Mouse (Mus musculus) thymus, adult 2 months (tissue): ENCODE data around the gene 8030411F24Rik. TPM values are rescaled to one million over a fixed set of nuclear protein-coding genes. Genes with fewer than 3 reads are reported as not detected.

Experiments
- DNase-seq: peaks from one replicate; pipeline ENCODE4 v3.0.0; 2021
- H3K27ac ChIP-seq: fragments of 200-500 bp; 2 replicates; pipeline ENCODE4 v1.5.1; 2012; ENCODE audit warnings: low read length, control low read depth; ENCODE audit not compliant: control insufficient read depth, insufficient read depth
- H3K27me3 ChIP-seq: fragments of 200-500 bp; 2 replicates; pipeline ENCODE4 v1.6.1; 2012; ENCODE audit warnings: mild to moderate bottlenecking, low read length, moderate library complexity, mixed read lengths; ENCODE audit not compliant: control insufficient read depth, insufficient read depth
- H3K36me3 ChIP-seq: fragments of 200-500 bp; 2 replicates; pipeline ENCODE4 v1.6.1; 2012; ENCODE audit warnings: mild to moderate bottlenecking, low read length, moderate library complexity; ENCODE audit not compliant: control insufficient read depth, insufficient read depth
- H3K4me1 ChIP-seq: fragments of 200-500 bp; replicated peaks from 2 replicates; pipeline ENCODE4 v1.6.1; 2012; ENCODE audit warnings: low read length; ENCODE audit not compliant: control insufficient read depth, insufficient read depth
- H3K4me3 ChIP-seq: fragments of 200-500 bp; 2 replicates; pipeline ENCODE4 v1.5.1; 2012; ENCODE audit warnings: mild to moderate bottlenecking, low read length, control low read depth, moderate library complexity; ENCODE audit not compliant: control insufficient read depth, insufficient read depth
- CTCF ChIP-seq: fragments of 200-500 bp; IDR thresholded peaks from 2 replicates; pipeline ENCODE4 v1.5.1; 2012; ENCODE audit warnings: mild to moderate bottlenecking, control low read depth, low read length, moderate library complexity, borderline replicate concordance; ENCODE audit not compliant: control insufficient read depth, poor library complexity, insufficient read depth; ENCODE audit errors: extremely low read depth
- POLR2A ChIP-seq: fragments of 200-500 bp; IDR thresholded peaks from 2 replicates; pipeline ENCODE4 v1.6.1; 2012; ENCODE audit warnings: mild to moderate bottlenecking, low read length, control low read depth, moderate library complexity; ENCODE audit not compliant: control insufficient read depth, poor library complexity, insufficient read depth; ENCODE audit errors: extremely low read depth
- WGBS: fragments of 180-500 bp; shearing (Covaris S2); methylation state at CpG from one replicate; pipeline ENCODE4 v1.1.7; 2018; 5-methylcytosine and 5-hydroxymethylcytosine counted together
- polyA plus RNA-seq: library from polyadenylated mRNA; depleted of rRNA; stranded (reverse); fragments of >200 nt; gene quantifications from 2 replicates; pipeline ENCODE4 v1.2.3, GENCODE M21; 2012; rRNA removed

8030411F24Rik gene
- polyA plus RNA-seq: not detected in 2 replicates

DNA sequence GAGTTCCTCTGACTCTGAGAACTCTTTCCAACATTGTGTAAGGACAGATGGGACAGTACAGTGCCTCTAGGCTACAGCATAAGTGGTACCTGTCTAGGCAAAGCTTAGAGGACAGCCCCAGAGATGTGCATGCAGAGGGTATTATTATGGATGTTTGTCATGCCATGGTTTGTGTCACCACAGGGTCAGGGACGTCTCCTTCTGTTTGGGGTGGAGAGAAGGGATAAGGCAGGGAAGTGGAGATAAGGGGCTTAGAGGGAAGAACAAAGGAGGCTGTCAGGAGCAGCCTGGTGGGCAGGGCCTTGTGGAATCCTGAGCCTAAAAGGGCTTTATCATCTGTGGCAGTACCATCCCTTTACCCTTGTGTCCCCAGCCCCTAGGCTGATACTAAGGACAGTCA lies at the start of gene 8030411F24Rik:
TSS of gene 8030411F24Rik (plus strand) at position 301 of the 400 bp plus-strand sequence.
- Histone ChIP-seq H3K36me3 (no peaks in the 10 kb centered on the region), H3K27me3 (no peaks in the 10 kb centered on the region), H3K4me3 (no peak within 1 kb of the TSS), H3K4me1 (no peaks in the 10 kb centered on the region), H3K27ac (no peak within 1 kb of the TSS)
- no peak for DNase-seq
- 55% methylated on average over 1 of the region's 1 CpGs for WGBS
- no peak for TF ChIP-seq POLR2A
- no peak for TF ChIP-seq CTCF

DNA sequence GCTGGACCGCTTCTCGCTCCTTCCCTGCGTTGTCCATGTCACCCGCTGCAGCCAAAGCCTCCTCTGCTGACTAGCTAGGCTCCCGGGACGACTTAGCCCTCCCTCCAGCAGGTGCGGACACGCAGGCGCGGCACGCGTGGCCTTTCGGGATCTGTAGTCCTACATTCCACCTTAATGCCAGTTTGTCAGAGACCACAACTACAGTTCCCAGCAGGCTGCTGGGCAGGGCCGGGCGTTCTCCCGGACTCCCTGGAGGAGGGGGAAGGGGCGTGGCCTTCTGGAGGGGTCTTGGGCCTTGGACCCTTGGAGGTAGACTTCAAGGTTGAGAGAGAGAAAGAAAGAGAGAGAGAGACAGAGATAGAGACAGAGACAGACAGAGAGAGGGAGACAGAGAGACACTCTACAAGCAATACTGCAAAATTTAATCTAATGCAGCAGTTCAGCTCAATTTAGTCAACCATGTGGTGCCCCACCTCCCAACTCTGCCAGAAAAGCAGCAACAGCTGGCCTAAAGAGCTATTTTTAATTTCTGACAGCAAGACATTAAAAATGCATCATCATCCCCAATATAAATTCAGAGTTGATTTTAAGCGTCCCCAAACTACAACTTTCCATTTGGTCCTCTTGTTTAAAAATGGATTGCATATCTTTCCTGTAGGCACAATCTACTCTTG lies 49.3 kb upstream of the 8030411F24Rik start, which contains the start of gene Napb:
TSS of gene Napb (minus strand) at position 141 of the 674 bp plus-strand sequence.
- TF ChIP-seq POLR2A (no peak), CTCF (no peak)
- H3K4me1 ChIP-seq: peaks cover 6% of the 10 kb centered on the region
- no peaks in the 10 kb centered on the region; the same call in 1 of the 2 replicates for H3K27me3 ChIP-seq
- DNase-seq: peak; percentile 84
- no peak within 1 kb of the TSS for H3K27ac ChIP-seq
- no peaks in the 10 kb centered on the region for H3K36me3 ChIP-seq
- 6% methylated on average over 18 of the region's 18 CpGs for WGBS
- peak within 1 kb of the TSS; percentile 74 for H3K4me3 ChIP-seq

DNA sequence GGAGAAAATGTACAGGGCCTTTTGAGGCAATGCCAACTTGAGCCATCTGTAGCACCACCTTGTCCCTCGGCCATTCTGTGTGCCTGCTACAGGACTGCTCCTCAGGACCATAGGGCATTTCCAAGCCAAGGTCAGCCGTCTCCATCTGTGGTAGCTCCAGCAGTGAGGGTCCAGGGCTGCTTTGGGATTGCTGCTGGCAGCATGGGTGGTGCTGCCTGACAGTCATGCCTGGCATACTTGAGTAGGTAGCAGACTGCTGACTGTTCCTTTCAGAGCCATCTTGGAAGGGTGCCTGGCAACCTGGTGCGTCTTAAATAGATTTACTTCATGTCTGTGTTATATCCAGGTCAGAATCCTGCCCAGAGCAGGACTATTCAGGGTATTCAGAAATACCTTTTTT lies 38.8 kb upstream of the 8030411F24Rik start:
- Histone ChIP-seq H3K4me3 (no peak overlapping the region), H3K4me1 (no peaks in the 10 kb centered on the region), H3K36me3 (no peaks in the 10 kb centered on the region), H3K27ac (no peak overlapping the region), H3K27me3 (no peaks in the 10 kb centered on the region)
- TF ChIP-seq POLR2A (no peak), CTCF (no peak)
- no peak for DNase-seq
- 91% methylated on average over 3 of the region's 3 CpGs for WGBS

DNA sequence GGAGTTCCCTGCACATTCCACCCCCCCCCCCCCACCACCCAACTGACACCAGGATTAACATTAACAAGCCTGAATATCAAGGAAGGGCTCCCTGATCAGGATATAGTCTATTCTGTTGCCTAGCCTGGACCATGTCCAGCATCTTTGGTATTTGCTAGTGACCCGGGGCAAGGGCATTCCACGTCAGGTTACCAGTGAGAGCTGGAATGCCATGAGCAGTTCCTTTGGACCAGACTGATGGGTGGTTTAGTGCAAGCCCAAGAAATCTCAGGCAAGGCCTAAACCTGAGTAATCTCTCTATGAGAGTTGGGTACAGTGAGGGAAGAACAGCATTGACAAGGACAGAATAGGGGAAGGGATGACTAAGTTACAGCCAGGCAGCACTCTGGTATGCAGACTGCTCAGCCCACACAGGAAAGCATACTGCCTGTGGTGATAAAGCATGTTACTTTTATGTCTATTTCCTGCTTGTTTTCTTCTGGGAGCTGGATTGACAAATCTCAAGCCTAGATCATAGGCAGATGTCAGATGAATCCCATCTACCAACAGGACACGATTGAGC lies 37.9 kb upstream of the 8030411F24Rik start:
- no peak for DNase-seq
- TF ChIP-seq POLR2A (no peak), CTCF (no peak)
- 78% methylated on average over 3 of the region's 3 CpGs for WGBS
- H3K27me3 ChIP-seq: no peaks in the 10 kb centered on the region
- no peak overlapping the region for H3K4me3 ChIP-seq
- H3K4me1 ChIP-seq: no peaks in the 10 kb centered on the region
- H3K36me3 ChIP-seq: no peaks in the 10 kb centered on the region
- H3K27ac ChIP-seq: no peak overlapping the region

DNA sequence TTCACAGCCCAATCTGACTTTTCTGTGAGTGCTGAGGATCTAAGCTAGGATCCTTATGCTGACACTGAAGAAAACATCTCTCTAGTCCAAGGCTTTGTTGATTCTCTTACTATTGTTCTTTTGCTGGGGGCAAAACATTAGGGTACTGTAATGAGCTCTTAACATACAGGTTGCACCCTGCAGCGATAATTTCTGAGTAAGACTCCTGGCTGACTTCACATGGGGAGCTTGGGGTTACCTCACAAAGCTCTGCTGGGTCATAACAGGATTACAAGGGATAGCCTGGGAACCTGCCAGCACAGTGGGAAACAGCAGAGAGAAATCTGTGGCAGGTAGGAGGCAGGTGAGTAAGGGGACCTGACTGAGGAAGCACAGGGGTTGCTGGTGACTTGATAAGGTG lies 31.8 kb upstream of the 8030411F24Rik start, which contains the start of gene Cstl1:
TSS of gene Cstl1 (plus strand) at position 301 of the 400 bp plus-strand sequence.
- WGBS: 100% methylated on average over 1 of the region's 1 CpGs
- no peaks in the 10 kb centered on the region for H3K27me3 ChIP-seq
- no peak for DNase-seq
- TF ChIP-seq POLR2A (no peak), CTCF (no peak)
- no peak within 1 kb of the TSS for H3K27ac ChIP-seq
- no peaks in the 10 kb centered on the region for H3K36me3 ChIP-seq
- no peaks in the 10 kb centered on the region for H3K4me1 ChIP-seq
- no peak within 1 kb of the TSS for H3K4me3 ChIP-seq

DNA sequence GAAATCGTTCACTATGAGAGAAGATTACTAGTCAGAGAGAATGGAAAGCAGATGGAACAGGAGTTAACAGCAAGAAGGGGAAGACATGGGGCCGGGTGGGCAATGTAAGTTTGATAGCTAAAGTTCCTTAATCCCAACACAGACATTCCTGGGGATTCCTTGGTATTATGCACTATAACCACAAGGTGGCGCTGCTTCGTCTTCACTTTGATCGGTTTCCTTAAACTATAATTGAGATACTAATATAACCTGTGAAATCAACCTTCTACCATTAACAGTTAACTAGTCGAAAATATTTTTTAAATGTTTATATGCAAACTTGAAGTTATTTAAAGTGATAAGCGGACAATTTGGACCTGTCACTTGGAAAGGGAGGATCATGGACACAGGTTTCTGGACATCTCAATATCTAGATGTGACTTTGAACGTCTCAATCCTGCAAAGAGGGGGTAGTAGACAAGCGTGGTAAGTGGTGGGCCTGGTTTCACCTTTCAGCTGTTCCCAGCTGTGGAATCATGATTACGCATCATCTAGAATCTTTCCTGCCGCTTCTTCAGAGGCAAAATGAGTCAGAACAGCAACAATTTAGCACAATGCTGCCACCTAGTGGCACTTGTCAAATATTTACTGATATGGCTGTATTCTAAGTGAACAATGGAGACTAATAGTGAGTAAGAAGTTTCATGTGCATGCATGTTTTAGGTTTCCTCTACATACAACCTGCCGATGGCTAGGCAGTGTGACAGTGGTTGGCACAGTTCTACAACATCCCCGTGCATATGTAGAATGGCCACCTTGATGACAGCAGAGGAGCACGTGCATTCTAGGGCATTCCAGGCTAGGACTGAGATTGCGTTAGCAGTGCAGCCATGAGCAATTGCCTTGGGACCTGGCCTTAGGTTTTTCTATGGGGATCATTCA lies 29.7 kb upstream of the 8030411F24Rik start:
- H3K27me3 ChIP-seq: no peaks in the 10 kb centered on the region
- H3K27ac ChIP-seq: no peak overlapping the region
- 18% methylated on average over 15 of the region's 15 CpGs for WGBS
- H3K36me3 ChIP-seq: no peaks in the 10 kb centered on the region
- DNase-seq: peak; percentile 65
- H3K4me1 ChIP-seq: no peaks in the 10 kb centered on the region
- TF ChIP-seq CTCF: no peak
- TF ChIP-seq POLR2A: no peak
- no peak overlapping the region for H3K4me3 ChIP-seq
